Mouse (Mus musculus) G1E (cell line): ENCODE results near the gene Itgal. TPM values are rescaled to one million over a fixed set of nuclear protein-coding genes. Genes with fewer than 3 reads are reported as not detected.
"Not testable (repeated sequence)": the region's sequence is repeated elsewhere in the genome, so short reads cannot be mapped to it uniquely, and the experiment has no call there.

Experiments
- ATAC-seq: 2 replicates; pipeline ENCODE4 v1.8.0; 2016; ENCODE audit warnings: mild to moderate bottlenecking; ENCODE audit not compliant: insufficient number of reproducible peaks, poor library complexity, low FRiP score, severe bottlenecking; ENCODE audit errors: extremely low read depth
- DNase-seq: peaks from one replicate; pipeline ENCODE4 v3.0.0; 2012; ENCODE audit warnings: low spot score
- H3K27me3 ChIP-seq: 2 replicates; pipeline ENCODE4 v1.6.1; 2012; ENCODE audit warnings: mild to moderate bottlenecking, low read length, inconsistent platforms; ENCODE audit not compliant: insufficient read depth
- H3K36me3 ChIP-seq: replicated peaks from 2 replicates; pipeline ENCODE3; 2012; ENCODE audit warnings: mild to moderate bottlenecking, inconsistent platforms
- H3K4me1 ChIP-seq: 2 replicates; pipeline ENCODE4 v1.6.1; 2012; ENCODE audit warnings: low read depth, low read length, inconsistent platforms, mixed read lengths; ENCODE audit not compliant: insufficient read depth
- H3K4me3 ChIP-seq: 2 replicates; pipeline ENCODE4 v1.5.1; 2012; ENCODE audit warnings: low read depth, mild to moderate bottlenecking, inconsistent platforms, low read length, moderate library complexity, mixed read lengths
- H3K9me3 ChIP-seq: replicated peaks from 2 replicates; pipeline ENCODE4 v1.6.1; 2012; ENCODE audit warnings: inconsistent platforms
- CTCF ChIP-seq: IDR thresholded peaks from 2 replicates; pipeline ENCODE4 v1.5.1; 2012; ENCODE audit warnings: low read depth, low read length, inconsistent platforms, mixed read lengths
- GATA1 ChIP-seq: IDR thresholded peaks from 2 replicates; pipeline ENCODE4 v1.6.1; 2012; ENCODE audit warnings: borderline replicate concordance, low read length, inconsistent platforms, mixed read lengths
- GATA2 ChIP-seq: IDR thresholded peaks from 2 replicates; pipeline ENCODE4 v1.6.1; 2012; ENCODE audit warnings: low read depth, low read length, inconsistent platforms, borderline replicate concordance
- POLR2AphosphoS5 ChIP-seq: IDR thresholded peaks from 2 replicates; pipeline ENCODE4 v1.6.1; 2012; ENCODE audit warnings: low read depth, low read length, inconsistent platforms; ENCODE audit not compliant: insufficient replicate concordance
- TAL1 ChIP-seq: conservative IDR thresholded peaks from 2 replicates; pipeline ENCODE4 v1.6.1; 2012; ENCODE audit warnings: low read depth, low read length, inconsistent platforms, mixed read lengths
- polyA plus RNA-seq: library from polyadenylated mRNA; stranded (reverse); fragments of >175 nt; gene quantifications from 2 replicates; pipeline ENCODE4 v1.2.3, GENCODE M21; 2012
- total RNA-seq, 2 experiments: library from RNA; stranded (forward) in 1 of 2; stranded (reverse) in 1 of 2; fragments of 200-1000 nt in 1 of 2; fragments of >200 nt in 1 of 2; fragmentation: Nextera tagmentation in 1 of 2; gene quantifications; 2 replicates each; pipeline ENCODE4 v1.2.3; 2014 to 2017

The Itgal gene
- total and polyA plus RNA-seq, 3 experiments, result 2.2 to 5.1 (median 3.1) TPM

GRCm38 (mm10) chr7:127335604-127336003, 39.5 kb downstream of the Itgal start:
- ATAC-seq (no peak), DNase-seq (no peak)
- H3K4me1 ChIP-seq, result no peaks in the 10 kb centered on the region; the same call in 1 of the 2 replicates
- no peak overlapping the region for H3K4me3 ChIP-seq
- H3K9me3 ChIP-seq, result no peaks in the 10 kb centered on the region
- peaks cover 30% of the 10 kb centered on the region for H3K27me3 ChIP-seq
- no peaks in the 10 kb centered on the region for H3K36me3 ChIP-seq
- no peak for TF ChIP-seq POLR2AphosphoS5
- no peak for TF ChIP-seq TAL1
- no peak for TF ChIP-seq GATA1
- no peak for TF ChIP-seq GATA2
- TF ChIP-seq CTCF, result no peak

- H3K9me3 ChIP-seq, result no peaks in the 10 kb centered on the region
- H3K4me1 ChIP-seq, result peaks cover 3% of the 10 kb centered on the region; the same call in 1 of the 2 replicates
- no peak for ATAC-seq
- H3K36me3 ChIP-seq, result peaks cover 11% of the 10 kb centered on the region
- peaks cover 26% of the 10 kb centered on the region for H3K27me3 ChIP-seq
- no peak overlapping the region for H3K4me3 ChIP-seq
- DNase-seq, result no peak
- TF ChIP-seq GATA1 (no peak), TAL1 (no peak)
Measured at GRCm38 (mm10) chr7:127337636-127338035, 41.6 kb downstream of the Itgal start.

GRCm38 (mm10) chr7:127341356-127341755, 45.3 kb downstream of the Itgal start:
- no peak for DNase-seq
- Histone ChIP-seq H3K27me3 (peaks cover 10% of the 10 kb centered on the region; the same call in 1 of the 2 replicates), H3K36me3 (peaks cover 27% of the 10 kb centered on the region), H3K4me1 (peaks cover 29% of the 10 kb centered on the region), H3K4me3 (no peak overlapping the region), H3K9me3 (no peaks in the 10 kb centered on the region)
- ATAC-seq, result no peak
- TF ChIP-seq TAL1 (no peak), CTCF (no peak), GATA1 (no peak), POLR2AphosphoS5 (no peak), GATA2 (no peak)

- ATAC-seq, result not testable (repeated sequence)
Measured at GRCm38 (mm10) chr7:127341861-127342260, 45.8 kb downstream of the Itgal start.

GRCm38 (mm10) chr7:127342332-127342731, 46.3 kb downstream of the Itgal start:
- Histone ChIP-seq H3K4me1 (peaks cover 38% of the 10 kb centered on the region), H3K9me3 (no peaks in the 10 kb centered on the region), H3K36me3 (peaks cover 27% of the 10 kb centered on the region), H3K4me3 (no peak overlapping the region), H3K27me3 (peaks cover 4% of the 10 kb centered on the region; the same call in 1 of the 2 replicates)
- DNase-seq (peak; percentile 41), ATAC-seq (no peak)
- TF ChIP-seq POLR2AphosphoS5, result no peak
- no peak for TF ChIP-seq CTCF
- TF ChIP-seq TAL1, result no peak

More at GRCm38 (mm10) chr7:127341861-127342260, 45.8 kb downstream of the Itgal start:
- peaks cover 27% of the 10 kb centered on the region for H3K36me3 ChIP-seq
- not testable (repeated sequence) for DNase-seq, H3K4me3 ChIP-seq, H3K27me3 ChIP-seq, H3K9me3 ChIP-seq
- H3K4me1 ChIP-seq, result peaks cover 34% of the 10 kb centered on the region

- DNase-seq (no peak), ATAC-seq (no peak)
- no peak overlapping the region for H3K4me3 ChIP-seq
- H3K9me3 ChIP-seq, result no peaks in the 10 kb centered on the region
- peaks cover 27% of the 10 kb centered on the region for H3K36me3 ChIP-seq
- TF ChIP-seq TAL1 (no peak), GATA2 (no peak), CTCF (no peak), POLR2AphosphoS5 (no peak), GATA1 (no peak)
- peaks cover 7% of the 10 kb centered on the region; the same call in 1 of the 2 replicates for H3K27me3 ChIP-seq
- peaks cover 42% of the 10 kb centered on the region for H3K4me1 ChIP-seq
Measured at GRCm38 (mm10) chr7:127342888-127343287, 46.8 kb downstream of the Itgal start.

- Histone ChIP-seq H3K27me3 (0 out of 2 replicates have a peak, but pooled peaks cover 3% of the 10 kb centered on the region), H3K36me3 (peaks cover 27% of the 10 kb centered on the region), H3K4me1 (peaks cover 42% of the 10 kb centered on the region), H3K9me3 (no peaks in the 10 kb centered on the region), H3K4me3 (peak overlapping the region; percentile 13; the same call in 1 of the 2 replicates)
- TF ChIP-seq TAL1 (no peak), CTCF (no peak), GATA1 (no peak), GATA2 (no peak), POLR2AphosphoS5 (no peak)
- ATAC-seq (no peak), DNase-seq (no peak)
Measured at GRCm38 (mm10) chr7:127343351-127344019, 47.4 kb downstream of the Itgal start.
